Mouse (Mus musculus) urinary bladder, postnatal 4 days (tissue): ENCODE data around the gene Sytl2.

ENCODE experiments used
- DNase-seq, 2 experiments: peaks; one replicate each; pipeline ENCODE4 v3.0.0; 2021 to 2022; ENCODE audit warnings: low spot score in 2 of 2

Sytl2 gene

DNA sequence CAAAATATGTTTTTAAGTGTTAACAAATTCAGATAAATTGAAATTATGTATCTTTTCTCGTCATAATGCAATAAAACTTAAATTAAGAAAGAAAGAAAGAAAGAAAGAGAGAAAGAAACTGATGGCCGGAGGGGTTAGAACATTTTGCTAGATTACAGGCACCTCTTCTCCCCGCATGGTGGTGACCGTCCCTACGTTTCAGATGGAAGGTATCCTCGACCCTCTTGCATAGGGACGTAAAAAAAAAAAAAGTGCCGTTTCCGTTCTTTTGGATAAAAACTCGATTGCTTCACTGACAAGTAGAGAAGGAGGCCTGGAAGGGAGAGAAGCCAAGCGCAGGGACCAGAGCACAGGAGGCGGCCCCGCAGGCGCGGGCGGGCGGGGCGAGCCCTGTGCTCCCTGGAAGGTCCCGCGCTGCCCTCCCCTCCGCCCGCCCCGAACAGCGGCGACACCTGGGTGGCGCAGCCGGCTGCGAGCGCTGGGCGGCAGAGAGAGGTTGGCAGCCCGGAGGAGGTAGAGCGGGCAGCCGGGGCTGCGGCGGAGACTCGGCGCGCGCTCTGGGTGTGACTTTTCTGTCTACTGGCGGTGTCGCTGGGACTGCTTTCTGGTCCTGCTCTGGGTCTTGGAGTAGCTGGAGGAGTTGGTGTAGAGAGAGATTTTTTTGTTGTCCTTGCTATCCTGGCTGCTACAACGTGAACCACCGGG lies at the start of gene Sytl2:
Sytl2 (plus strand) TSS at position 311 of the 705 bp plus-strand sequence.
- DNase-seq: peak; percentile 48 to 61

DNA sequence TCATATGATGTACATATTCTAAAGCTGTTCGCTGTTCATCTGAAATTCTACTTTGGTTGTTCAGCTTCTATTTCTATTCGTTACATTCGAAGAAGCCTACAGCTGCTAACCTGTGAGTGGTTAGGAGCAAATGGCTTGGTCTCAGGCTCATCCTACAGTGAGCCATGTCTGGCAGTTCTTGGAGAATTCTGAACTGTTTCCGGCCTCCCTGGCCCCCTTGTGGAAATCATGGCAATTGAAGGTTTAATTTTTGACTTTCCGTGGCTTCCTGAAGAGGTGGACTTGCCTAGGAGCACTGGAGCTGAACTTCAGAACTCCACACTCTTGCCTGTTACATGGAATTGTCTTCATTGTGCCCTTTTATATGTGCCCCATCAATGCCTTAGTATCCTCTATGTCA lies 49.1 kb upstream of the Sytl2 start:
- no peak for DNase-seq

DNA sequence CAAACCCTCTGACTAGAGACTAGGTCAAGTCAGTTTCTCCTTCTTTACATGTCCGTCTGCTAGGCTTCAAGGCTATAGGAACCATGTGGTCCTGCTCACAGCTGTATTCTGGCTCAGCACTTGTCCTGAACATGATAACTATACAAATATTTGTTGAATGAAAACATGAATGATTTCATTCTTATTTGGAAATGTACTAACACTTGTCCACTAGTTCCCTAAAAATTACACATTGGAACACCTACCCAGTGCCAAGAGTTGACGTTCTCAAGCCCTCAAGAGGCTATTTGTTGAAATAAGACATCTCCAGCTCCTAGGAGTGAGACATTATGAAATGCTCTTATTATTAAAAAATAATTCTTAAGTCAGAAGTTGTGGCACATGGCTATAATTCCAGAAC lies 43.4 kb upstream of the Sytl2 start:
- DNase-seq: no peak

DNA sequence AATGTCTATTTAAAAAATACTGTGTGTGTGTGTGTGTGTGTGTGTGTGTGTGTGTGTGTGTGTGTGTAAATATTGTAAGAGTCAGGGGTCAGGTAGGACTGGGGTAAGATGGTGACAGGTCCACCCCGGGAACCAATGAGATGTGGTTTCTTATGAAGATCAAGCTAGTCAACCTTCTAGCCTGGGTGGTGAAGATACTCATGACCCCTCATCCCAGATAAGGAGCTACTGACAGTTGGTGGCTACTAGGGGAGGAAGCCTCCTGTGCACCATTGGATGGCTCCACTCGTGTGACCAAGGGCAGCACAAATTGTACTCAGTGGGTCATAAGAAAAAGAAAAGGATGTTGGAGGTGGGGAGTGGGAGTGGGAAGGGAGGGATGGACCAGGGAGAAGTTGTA lies 42.2 kb upstream of the Sytl2 start:
- DNase-seq: no peak

DNA sequence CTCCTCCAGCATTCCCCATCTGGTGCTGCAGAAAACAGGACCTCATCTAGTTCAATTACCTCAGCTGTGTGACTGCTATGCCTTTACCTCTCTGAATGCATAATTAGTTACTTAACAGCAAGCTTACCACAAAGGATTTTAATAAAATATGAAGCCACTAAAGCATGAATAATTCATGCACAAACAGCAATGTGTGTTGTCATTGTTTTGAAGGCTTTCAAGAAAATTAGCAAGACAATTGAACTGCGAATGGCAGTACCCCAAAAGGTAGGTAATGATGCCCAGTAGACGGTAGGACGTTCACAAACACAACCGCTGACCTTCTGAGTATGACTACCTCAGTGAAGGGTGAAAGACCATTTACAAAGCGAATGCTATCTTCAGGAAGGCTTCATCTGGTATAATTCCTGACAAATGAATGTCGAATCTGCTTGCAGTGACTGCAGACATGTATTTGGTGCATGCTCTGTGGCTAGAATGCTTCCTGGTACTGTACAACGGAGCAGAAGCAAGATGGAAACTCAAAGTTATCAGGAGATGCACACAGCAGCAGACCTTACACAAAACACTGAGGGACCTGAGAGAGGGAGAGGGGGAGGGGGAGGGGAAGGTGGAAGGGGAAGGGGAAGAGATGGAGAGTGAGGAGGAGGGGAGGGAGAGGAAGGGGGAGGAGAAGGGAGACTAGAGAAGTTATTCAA lies 40.0 kb upstream of the Sytl2 start:
- no peak for DNase-seq

DNA sequence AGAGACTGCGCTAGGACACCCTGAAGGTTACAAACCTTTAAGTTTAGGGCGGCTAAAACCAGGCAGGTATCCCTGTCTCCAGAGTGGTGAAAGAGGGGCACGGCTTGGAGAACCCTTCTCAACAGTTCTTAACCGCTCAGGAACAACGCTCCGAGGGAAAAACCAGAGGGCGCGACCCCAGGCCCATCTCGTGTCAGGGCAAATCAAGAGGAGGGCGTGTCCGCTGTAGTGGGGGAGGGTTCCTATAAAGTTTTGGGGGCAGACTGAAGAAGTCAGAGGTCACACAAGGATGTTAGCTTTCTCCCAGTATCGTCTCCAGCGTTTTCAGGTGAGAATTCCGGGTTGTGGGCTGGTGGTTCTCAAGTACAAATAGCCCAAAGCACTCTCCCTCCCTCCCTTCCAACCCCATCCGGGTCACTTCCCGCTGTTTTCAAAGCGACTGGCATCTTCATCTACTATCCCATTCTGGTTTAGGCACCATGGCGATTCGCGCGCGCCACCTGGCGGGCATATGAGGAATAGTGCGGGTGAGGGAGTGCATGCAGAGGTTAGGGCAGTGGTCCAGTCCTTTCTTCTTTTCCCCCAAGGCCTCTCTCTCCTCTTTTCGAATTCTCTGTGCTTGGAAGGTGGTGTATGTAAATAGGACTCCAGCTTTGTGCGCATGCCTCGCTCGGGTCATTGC lies 36.6 kb upstream of the Sytl2 start, which contains the start of gene Ccdc83:
Ccdc83 (minus strand) TSS at position 489 of the 682 bp plus-strand sequence.
- peak; percentile 67 to 78 for DNase-seq

DNA sequence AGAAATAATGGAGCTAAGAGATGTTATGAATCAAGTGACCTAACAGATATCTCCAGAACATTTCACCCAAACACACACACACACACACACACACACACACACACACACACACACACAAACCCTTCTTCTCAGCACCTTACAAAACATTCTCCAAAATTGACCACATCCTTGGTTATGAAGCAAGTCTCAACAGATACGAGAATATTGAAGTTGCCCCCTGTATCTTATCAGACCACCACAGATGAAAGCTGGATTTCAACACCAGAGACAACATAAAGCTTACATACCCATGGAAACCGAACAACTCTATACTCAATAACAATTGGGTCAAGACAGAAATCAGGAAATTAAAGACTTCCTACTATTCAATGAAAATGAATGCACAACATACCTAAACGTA lies 31.9 kb upstream of the Sytl2 start:
- DNase-seq: no peak

DNA sequence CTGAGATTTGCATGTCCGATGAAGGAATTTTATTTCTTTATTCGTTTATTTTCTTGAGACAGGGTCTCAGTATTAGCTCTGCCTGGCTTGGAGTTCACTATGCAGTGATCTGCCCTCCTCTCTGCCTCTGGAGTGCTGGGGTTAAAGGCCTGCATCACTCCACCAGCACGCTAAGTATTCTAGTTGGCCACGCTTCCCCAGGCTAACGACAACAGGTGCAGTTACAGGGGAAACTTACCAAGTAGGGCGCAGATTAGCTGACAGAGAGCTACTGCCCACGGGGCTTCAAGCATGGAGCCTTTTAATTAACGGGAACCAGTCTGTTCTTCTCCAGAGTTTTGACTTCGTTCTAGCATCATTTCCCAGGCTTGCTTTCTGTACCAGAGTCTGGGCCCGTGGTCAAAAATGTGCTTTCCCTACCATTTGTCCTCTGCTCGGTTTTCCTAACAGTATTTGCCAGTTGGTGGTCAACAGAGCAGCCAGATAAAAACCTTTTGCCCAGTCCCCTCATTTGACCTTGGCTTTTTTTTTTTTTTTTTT lies 27.4 kb upstream of the Sytl2 start:
- DNase-seq: no peak

DNA sequence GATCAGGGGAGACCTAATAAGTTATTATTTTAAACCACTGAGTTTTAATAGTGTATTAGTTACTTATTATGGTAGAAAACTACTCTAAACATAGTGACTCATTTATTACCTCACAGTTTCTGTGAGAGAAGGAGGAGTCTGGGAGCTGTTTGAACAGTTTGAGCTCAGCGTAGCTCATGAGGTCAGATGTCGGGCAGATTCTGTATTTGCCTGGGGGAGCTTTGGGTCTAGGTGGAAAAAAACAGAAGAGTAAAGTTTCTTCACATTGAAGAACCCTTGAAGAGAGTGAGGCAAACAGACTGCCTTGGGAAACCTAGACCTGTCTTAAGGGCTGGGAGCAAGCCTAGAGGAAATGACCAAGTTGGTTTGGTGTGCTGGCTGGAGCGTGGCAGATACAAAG lies 24.8 kb upstream of the Sytl2 start:
- DNase-seq: no peak

DNA sequence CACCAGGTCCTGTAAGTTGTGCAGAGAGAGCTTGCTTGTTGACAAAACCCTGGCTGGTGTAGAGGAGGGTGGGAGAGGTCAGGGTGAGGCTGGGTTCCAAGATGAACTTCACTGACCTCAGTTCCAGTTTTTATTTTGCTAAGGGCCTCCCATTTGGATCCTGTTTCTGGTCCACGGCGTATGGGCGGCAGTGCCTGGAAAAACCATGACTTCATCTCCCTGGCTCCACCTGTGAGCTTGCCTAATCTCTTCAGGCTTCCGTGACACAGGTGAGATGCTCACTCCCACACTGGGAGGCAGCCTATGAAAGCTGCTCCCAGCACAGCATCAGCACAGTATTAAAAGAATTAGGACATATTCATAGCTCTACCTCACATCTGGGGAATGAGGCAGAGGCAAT lies 24.3 kb upstream of the Sytl2 start:
- no peak for DNase-seq

DNA sequence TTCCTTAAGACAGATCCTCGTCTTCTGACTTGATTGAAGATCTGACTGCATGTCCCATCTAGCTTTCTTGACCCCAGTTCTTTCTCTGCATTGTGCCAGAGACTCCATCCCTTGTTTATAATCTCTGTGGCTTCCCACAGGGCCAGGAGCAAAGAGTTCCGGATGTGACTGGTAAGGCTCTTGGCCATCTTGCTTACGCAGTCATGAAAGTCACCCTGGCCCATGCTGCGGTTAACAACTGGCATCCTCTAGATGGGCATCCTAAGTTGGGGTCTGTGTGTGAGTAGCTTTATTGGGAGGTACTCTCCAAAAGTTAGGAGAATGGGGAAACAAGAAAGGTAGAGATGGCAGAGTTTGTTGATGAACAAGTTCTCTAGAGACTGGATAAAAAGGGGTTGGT lies 22.9 kb upstream of the Sytl2 start:
- DNase-seq: no peak

DNA sequence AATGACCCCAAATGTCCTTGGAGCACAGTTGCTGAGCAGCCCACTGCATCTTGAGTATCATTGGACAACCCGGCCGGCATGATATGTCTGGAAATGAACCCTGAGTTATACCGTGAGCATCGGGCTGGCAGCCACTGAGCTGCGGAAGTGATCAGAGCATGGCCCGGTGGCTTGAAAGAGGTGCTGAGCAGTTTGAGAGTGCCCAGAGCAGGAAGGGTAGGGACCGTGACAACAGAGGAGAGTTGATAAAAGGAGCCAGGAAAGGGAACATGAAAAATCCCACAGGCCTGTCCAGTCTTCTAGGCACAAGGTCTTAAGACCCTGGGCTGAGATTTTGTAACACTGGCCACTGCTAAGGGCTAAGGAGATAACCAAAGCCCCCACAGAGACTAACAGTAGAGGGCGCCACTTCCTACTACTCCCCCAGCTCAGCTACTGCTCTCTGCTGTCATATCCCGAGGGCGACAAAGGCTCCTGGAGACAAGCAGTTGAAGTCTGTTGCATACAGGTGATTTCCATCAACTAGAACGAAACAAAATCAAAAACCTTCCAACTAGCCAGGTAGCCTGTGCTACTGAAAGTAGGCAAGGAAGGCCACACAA lies 21.7 kb upstream of the Sytl2 start:
- DNase-seq: no peak

DNA sequence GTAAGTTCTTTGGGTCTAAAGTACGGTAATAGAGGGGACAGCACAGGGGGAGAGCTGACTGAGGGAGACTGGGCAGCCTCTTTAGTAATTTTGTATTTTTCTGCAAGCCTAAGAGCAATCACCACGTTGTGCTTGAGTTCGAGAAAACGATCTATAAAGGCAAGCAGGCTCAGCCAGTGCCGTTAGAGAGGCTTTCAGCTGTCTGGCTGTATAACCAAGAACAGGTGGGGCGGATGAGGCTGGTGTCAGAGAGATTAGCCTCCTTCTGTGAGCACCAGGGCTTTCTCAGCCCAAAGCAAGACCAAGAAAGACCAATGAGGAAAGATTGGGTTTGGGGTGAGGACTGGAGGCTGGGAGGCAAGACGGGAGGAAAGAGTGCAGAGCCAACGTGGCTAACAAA lies 21.2 kb upstream of the Sytl2 start:
- DNase-seq: no peak

DNA sequence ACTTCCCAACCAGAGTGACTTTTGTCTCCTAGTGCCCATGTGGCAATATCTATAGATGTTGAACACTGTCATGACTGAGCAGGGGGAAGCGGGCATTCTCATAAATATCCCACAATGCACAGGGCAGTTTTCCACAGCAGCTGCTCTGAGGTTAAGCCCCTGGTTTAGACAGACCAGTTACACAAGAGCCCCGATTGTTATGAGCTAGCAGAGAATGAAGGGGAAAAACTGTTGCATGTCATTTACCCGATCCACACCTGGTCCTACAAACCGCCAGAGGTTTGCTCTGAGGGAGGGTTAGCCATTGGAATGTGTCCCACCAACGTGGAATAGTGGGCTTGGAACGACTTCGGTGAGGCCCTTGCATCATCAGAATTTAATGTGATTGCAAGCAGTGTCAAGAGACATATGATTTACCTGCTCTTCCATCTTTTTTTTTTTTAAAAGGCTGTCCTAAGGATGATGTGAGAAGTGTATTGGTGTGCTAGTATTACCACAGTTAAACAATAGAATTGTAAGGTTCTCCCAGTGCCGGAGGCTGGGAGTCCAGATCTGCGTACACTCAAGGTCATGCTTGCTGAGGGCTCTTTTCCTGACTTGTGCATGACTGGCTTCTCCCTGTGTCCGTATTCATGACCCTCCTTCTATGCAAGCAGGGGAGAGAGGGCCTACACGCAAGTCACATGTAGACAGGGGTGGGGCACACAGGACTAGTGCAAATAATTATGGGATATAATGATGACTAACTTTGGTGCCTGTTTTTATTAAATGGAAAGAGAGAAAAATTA lies 20.1 kb upstream of the Sytl2 start:
- DNase-seq: no peak

DNA sequence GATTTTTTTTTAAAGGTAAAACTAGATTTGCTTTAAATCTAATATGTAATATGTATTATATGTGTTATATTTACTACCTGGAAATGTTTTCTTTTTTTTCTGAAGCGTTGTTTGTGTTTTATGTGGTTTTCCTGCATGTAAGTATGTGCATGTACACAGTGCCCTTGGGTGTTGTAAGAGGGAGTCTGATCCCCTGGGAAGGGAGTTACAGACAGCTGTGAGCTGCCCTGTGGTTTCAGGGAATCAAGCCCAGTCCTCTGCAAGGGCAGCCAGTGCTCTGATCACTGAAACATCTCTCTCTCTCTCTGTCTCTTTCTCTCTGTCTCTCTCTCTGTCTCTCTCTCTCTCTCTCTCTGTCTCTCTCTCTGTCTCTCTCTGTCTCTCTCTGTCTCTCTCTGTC lies 19.3 kb upstream of the Sytl2 start:
- DNase-seq: no peak

DNA sequence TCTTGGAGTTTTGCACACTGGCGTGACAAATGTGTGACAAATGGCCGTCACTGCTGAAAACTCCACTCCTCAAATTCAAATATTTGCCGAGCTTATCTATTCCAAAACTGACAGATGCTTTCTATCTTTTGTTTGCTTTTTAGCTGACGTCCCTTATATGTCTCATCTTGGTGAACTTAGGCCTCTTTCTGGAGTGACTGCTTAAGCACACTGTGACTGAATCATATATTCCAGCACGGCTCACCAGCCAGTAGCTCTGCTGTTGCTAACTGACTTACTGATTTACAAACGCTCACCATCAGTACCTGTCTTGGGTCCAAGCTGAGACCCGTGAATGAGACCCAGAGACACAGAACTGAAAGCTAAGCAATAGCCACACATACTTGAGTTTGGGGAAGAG lies 17.3 kb upstream of the Sytl2 start:
- no peak for DNase-seq

DNA sequence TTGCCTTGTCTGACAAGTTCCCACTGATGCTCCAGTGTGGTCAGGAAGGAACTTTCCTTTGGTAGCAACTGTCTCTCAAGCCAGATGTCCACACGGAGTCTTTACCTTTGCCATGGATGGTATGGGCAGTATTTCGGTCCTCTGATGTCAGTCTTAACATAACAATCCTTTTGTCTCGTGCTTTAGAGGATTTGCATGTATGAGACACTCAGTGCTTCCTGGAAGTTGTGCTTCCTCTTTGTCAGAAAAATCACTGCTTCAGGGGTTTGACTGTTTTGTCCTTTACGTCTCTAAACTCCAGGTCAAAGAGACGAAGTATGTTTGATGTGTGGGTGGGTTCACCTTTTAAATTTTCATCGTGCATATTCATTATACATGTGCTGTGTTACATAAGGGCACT lies 10.2 kb upstream of the Sytl2 start:
- DNase-seq: no peak

DNA sequence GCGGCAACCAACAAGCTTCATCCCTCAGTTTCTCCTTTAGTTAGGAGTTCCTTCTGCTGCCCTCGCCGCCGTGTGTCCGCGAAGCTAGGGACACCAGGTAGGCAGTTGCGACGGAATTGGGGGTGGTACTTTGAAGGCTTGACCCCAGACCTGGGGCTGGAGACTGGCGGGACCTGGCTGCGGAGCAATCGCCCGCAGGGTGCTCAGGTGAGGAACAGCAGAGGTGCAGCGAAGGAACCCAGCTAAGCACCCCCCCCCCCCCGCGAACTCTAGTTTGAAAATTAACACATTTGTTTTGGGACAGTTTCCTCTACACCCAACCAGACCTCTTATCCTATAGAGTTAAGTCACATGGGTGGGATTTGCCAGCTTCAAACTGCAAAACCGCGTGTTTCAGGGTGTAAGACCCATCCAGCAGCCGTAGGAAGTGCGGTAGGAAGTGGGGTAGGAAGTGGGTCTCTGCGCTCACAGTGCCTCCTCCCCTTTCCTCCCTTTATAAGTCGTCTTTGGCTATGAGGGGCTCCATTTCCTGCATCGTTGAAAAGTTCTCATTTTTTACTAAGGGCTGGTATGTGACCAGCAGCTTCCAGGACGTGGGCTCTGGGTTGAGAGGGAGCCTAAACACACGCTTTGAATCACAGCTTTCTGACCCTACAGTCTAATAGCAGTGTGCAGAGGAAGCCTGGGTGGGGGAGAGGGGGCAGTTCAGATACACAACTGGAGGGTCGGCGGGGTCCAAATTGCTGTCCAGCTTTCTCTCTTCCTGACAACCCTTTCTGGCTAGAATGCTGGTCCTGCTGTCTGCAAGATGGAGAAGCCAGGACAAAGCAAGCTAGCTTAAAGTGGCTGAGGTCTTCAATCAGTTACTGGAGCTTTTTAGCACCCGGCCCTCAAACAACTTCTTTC lies 848 bp downstream of the Sytl2 start:
- DNase-seq: no peak

DNA sequence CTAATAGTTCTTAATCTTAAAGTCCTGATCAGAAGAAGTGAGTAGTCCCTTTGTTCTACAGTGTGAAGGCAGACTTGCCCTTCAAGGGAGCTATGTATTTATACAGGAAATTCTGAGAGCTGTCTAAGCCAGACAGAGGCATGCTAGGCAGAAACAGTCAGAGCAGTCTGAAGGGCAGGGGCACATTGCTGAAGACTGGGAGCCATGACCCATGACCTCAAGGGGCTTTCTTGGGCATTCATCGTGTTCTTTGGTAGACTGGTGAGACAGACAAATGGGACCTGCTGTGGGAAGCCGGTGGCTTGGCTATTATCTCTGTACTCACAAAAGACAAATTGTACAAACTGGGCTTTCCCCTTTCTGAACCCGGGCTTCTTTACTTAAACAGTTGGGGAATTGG lies 4.0 kb downstream of the Sytl2 start:
- no peak for DNase-seq

DNA sequence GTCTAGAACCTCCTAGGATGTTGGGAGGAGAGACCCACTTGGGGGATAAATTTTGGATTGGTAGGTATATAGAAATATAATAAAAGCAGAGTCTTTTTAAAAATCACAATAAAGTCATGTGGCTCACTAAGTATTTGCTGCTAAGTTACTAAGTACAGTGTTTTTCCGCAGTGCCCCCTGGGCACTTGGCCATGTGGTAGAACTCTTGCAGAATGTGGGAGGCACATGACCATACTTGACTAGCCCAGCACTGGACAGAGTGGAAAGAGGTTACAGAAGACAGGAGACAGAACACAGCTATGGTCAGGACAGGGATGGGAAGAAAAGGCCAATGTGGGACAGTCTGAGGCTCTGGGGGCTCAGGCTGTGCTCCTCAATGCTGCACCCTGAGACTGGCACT lies 4.9 kb downstream of the Sytl2 start:
- no peak for DNase-seq
